Mouse (Mus musculus): Measurements from ENCODE around the gene Flad1. TPM values are rescaled to one million over a fixed set of nuclear protein-coding genes. Genes with fewer than 3 reads are reported as not detected.

Flad1 gene
- polyA plus RNA-seq (2012; rRNA removed) = 22.1 and 36.1 TPM in 2 replicates

- H3K4me1 ChIP-seq (ENCODE audit: control insufficient read depth, insufficient read depth, insufficient read length, low read length) = peaks cover 2% of the 10 kb centered on the region; the same call in 1 of the 2 replicates
- peak within 1 kb of the TSS; percentile 35 for H3K27ac ChIP-seq (ENCODE audit: insufficient read depth, low read depth, low read length)
- H3K27me3 ChIP-seq (ENCODE audit: control insufficient read depth, insufficient read depth, low read length) = no peaks in the 10 kb centered on the region
- no peak for TF ChIP-seq CTCF (IDR thresholded peaks at IDR 0.05; ENCODE audit: extremely low read depth, insufficient read length, insufficient replicate concordance, low read depth, low read length)
- TF ChIP-seq POLR2A (IDR thresholded peaks at IDR 0.05; ENCODE audit: low read depth, low read length) = no peak
- WGBS = 3% methylated on average over 28 of the region's 28 CpGs
- H3K36me3 ChIP-seq (ENCODE audit: control insufficient read depth, insufficient read depth, low read length) = peaks cover 19% of the 10 kb centered on the region
- peak within 1 kb of the TSS; percentile 59 for H3K4me3 ChIP-seq (ENCODE audit: low read depth, low read length)
These were observed at the start of gene Flad1 for GRCm38 (mm10) chr3:89411490-89412393. Flad1 (minus strand) TSS chr3:89411870.

GRCm38 (mm10) chr3:89458965-89459807, 47.5 kb upstream of the Flad1 start:
- H3K4me3 ChIP-seq (ENCODE audit: low read depth, low read length) = peak overlapping the region; percentile 98
- WGBS = under 1% methylated on average over 36 of the region's 36 CpGs
- H3K27ac ChIP-seq (ENCODE audit: insufficient read depth, low read depth, low read length) = peak overlapping the region; percentile 96
- TF ChIP-seq CTCF (IDR thresholded peaks at IDR 0.05; ENCODE audit: extremely low read depth, insufficient read length, insufficient replicate concordance, low read depth, low read length) (no peak), POLR2A (IDR thresholded peaks at IDR 0.05; ENCODE audit: low read depth, low read length) (peak; percentile 76; the same call in 1 of the 2 replicates)
- H3K27me3 ChIP-seq (ENCODE audit: control insufficient read depth, insufficient read depth, low read length) = no peaks in the 10 kb centered on the region
- peaks cover 2% of the 10 kb centered on the region; the same call in 1 of the 2 replicates for H3K4me1 ChIP-seq (ENCODE audit: control insufficient read depth, insufficient read depth, insufficient read length, low read length)
- H3K36me3 ChIP-seq (ENCODE audit: control insufficient read depth, insufficient read depth, low read length) = no peaks in the 10 kb centered on the region

DNA sequence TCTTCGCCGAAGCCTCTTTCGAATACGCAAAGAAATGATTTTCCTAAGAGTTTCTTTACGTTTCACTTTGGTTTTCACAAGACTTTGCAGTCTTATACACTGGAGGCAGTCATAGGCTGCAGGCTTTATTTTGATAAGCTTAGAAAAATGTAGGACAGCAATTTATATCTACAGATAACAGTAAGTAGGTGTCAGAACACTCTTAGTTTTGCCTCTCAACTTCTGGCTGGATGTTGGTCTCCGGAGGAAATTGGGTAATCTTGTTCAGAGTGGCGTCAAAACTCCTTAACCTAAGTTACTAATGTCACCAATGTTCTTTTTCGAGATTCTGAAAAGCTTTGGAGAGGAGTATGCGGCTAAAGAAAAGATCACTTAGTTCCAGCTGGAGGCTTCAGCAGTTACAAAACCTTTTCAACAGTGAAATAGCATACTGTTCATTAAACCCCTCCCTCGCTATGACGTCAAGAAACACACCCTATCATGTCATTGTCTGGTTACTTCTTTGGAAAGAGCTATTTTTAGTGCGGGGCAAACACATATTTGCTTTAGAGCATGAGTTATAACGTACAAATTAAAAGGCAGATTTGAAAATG, 46.8 kb upstream of the Flad1 start:
- TF ChIP-seq POLR2A (IDR thresholded peaks at IDR 0.05; ENCODE audit: low read depth, low read length) = no peak
- TF ChIP-seq CTCF (IDR thresholded peaks at IDR 0.05; ENCODE audit: extremely low read depth, insufficient read length, insufficient replicate concordance, low read depth, low read length) = no peak
- 44% methylated on average over 13 of the region's 13 CpGs for WGBS
- Histone ChIP-seq H3K27ac (ENCODE audit: insufficient read depth, low read depth, low read length) (no peak overlapping the region), H3K4me1 (ENCODE audit: control insufficient read depth, insufficient read depth, insufficient read length, low read length) (peaks cover 2% of the 10 kb centered on the region; the same call in 1 of the 2 replicates), H3K27me3 (ENCODE audit: control insufficient read depth, insufficient read depth, low read length) (no peaks in the 10 kb centered on the region), H3K4me3 (ENCODE audit: low read depth, low read length) (peak overlapping the region; percentile 98), H3K36me3 (ENCODE audit: control insufficient read depth, insufficient read depth, low read length) (no peaks in the 10 kb centered on the region)

DNA sequence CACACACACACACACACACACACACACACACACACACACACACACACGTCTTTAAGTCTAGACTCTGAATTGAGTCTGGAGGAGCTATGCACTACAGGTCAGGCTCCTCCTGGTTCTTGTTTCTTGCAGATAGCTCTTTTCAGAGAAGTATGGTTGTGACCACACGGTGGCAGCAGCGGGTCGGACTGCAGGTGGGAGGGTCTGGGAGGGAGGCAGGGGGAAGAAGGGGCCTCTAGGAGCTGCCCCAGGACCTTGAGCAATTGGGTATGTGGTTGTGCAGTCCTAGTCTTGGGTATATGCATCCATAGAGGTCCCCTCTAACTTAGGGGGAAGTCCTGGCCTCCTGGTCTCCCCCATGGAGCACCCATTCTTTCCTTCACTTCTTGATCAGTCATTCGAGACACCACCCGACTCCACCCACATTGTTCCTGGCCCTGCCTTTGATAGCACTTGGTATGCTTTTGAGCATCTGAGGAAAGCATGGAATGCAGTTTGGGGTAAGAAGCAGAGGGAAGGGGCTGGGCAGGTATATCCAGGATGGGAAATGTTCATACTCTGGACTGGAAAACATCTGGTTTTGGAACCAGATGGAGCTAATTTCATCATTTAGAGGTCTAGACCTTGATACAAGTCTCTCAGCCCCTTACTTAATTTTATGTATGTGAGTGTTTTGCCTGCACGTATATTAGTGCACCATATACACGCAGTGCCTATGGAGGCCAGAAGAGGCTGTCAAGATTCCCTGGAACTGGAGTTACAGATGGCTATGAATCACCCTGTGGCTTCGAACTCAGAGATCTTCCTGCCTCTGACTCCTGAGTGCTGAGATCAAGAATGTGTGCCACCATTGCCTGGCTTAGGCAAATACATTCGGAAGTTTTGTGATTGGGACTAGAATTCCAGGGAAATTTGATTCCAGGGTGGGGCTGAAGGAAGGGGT, 45.3 kb upstream of the Flad1 start:
- Histone ChIP-seq H3K4me3 (ENCODE audit: low read depth, low read length) (no peak overlapping the region), H3K36me3 (ENCODE audit: control insufficient read depth, insufficient read depth, low read length) (no peaks in the 10 kb centered on the region), H3K27me3 (ENCODE audit: control insufficient read depth, insufficient read depth, low read length) (no peaks in the 10 kb centered on the region), H3K4me1 (ENCODE audit: control insufficient read depth, insufficient read depth, insufficient read length, low read length) (peaks cover 2% of the 10 kb centered on the region; the same call in 1 of the 2 replicates), H3K27ac (ENCODE audit: insufficient read depth, low read depth, low read length) (no peak overlapping the region)
- TF ChIP-seq CTCF (IDR thresholded peaks at IDR 0.05; ENCODE audit: extremely low read depth, insufficient read length, insufficient replicate concordance, low read depth, low read length) (peak; percentile 77), POLR2A (IDR thresholded peaks at IDR 0.05; ENCODE audit: low read depth, low read length) (no peak)
- WGBS = 28% methylated on average over 10 of the region's 10 CpGs

- no peaks in the 10 kb centered on the region for H3K36me3 ChIP-seq (ENCODE audit: control insufficient read depth, insufficient read depth, low read length)
- TF ChIP-seq POLR2A (IDR thresholded peaks at IDR 0.05; ENCODE audit: low read depth, low read length) = no peak
- no peak for TF ChIP-seq CTCF (IDR thresholded peaks at IDR 0.05; ENCODE audit: extremely low read depth, insufficient read length, insufficient replicate concordance, low read depth, low read length)
- no peaks in the 10 kb centered on the region for H3K27me3 ChIP-seq (ENCODE audit: control insufficient read depth, insufficient read depth, low read length)
- WGBS = 83% methylated on average over 1 of the region's 1 CpGs
- H3K4me1 ChIP-seq (ENCODE audit: control insufficient read depth, insufficient read depth, insufficient read length, low read length) = peaks cover 2% of the 10 kb centered on the region; the same call in 1 of the 2 replicates
- H3K27ac ChIP-seq (ENCODE audit: insufficient read depth, low read depth, low read length) = no peak overlapping the region
- H3K4me3 ChIP-seq (ENCODE audit: low read depth, low read length) = no peak overlapping the region
These were observed 44.2 kb upstream of the Flad1 start for GRCm38 (mm10) chr3:89455786-89456285.

Data from small intestine, adult 2 months (tissue).